Mouse (Mus musculus) MEL (cell line): Measurements from ENCODE around the gene Ube2l6.
"Not testable (repeated sequence)": the region's sequence is repeated elsewhere in the genome, so short reads cannot be mapped to it uniquely, and the experiment has no call there.

Experiments used
- CTCF ChIP-seq, 3 experiments: IDR thresholded peaks in 2 of 3; conservative IDR thresholded peaks in 1 of 3; 2 replicates each; pipeline ENCODE4 v1.5.1; 2011 to 2012; ENCODE audit warnings: low read length in 3 of 3, low read depth in 2 of 3, mild to moderate bottlenecking in 2 of 3, improper control_type of control experiment in 1 of 3, inconsistent platforms in 1 of 3, mixed read lengths in 1 of 3, moderate library complexity in 1 of 3; ENCODE audit not compliant: control insufficient read depth in 1 of 3, insufficient read depth in 1 of 3, poor library complexity in 1 of 3, severe bottlenecking in 1 of 3
- HCFC1 ChIP-seq: IDR thresholded peaks from 2 replicates; pipeline ENCODE4 v1.6.1; 2012; ENCODE audit warnings: low read depth, mild to moderate bottlenecking, inconsistent platforms, low read length, improper control_type of control experiment, moderate library complexity
- KAT2A ChIP-seq: conservative IDR thresholded peaks from 2 replicates; pipeline ENCODE4 v1.6.1; 2012; ENCODE audit warnings: low read depth, low read length, improper control_type of control experiment, inconsistent platforms
- MXI1 ChIP-seq: IDR thresholded peaks from 2 replicates; pipeline ENCODE4 v1.6.1; 2011; ENCODE audit warnings: mild to moderate bottlenecking, low read depth, low read length, improper control_type of control experiment
- NELFE ChIP-seq: IDR thresholded peaks from 2 replicates; pipeline ENCODE4 v1.6.1; 2011; ENCODE audit warnings: low read depth, low read length, improper control_type of control experiment
- POLR2A ChIP-seq, 2 experiments: IDR thresholded peaks; 2 replicates each; pipeline ENCODE4 v1.6.1; 2011 to 2012; ENCODE audit warnings: low read length in 2 of 2, mild to moderate bottlenecking in 2 of 2, control low read depth in 1 of 2, improper control_type of control experiment in 1 of 2, low read depth in 1 of 2, moderate library complexity in 1 of 2; ENCODE audit not compliant: control insufficient read depth in 1 of 2, insufficient read depth in 1 of 2, poor library complexity in 1 of 2
- POLR2AphosphoS2 ChIP-seq: IDR thresholded peaks from 2 replicates; pipeline ENCODE4 v1.6.1; 2011; ENCODE audit warnings: low read length, improper control_type of control experiment
- SIN3A ChIP-seq: IDR thresholded peaks from 2 replicates; pipeline ENCODE4 v1.6.1; 2012; ENCODE audit warnings: low read length, improper control_type of control experiment, inconsistent platforms
- TCF12 ChIP-seq: IDR thresholded peaks from 2 replicates; pipeline ENCODE4 v1.6.1; 2014; ENCODE audit warnings: low read depth, mild to moderate bottlenecking, inconsistent platforms, low read length, improper control_type of control experiment, moderate library complexity
- UBTF ChIP-seq: IDR thresholded peaks from 2 replicates; pipeline ENCODE4 v1.6.1; 2012; ENCODE audit warnings: low read depth, mild to moderate bottlenecking, inconsistent platforms, low read length, improper control_type of control experiment, moderate library complexity, borderline replicate concordance; ENCODE audit not compliant: insufficient read depth
- USF1 ChIP-seq: IDR thresholded peaks from 2 replicates; pipeline ENCODE4 v1.6.1; 2014; ENCODE audit warnings: low read depth, mild to moderate bottlenecking, inconsistent platforms, low read length, improper control_type of control experiment, moderate library complexity
- ZKSCAN1 ChIP-seq: IDR thresholded peaks from 2 replicates; pipeline ENCODE4 v1.6.1; 2012; ENCODE audit warnings: low read depth, mild to moderate bottlenecking, inconsistent platforms, low read length, improper control_type of control experiment, moderate library complexity

GRCm38 (mm10) chr2:84801223-84801622 lies 2.6 kb downstream of the Ube2l6 start:
- not testable (repeated sequence) for TF ChIP-seq KAT2A; POLR2A (IDR thresholded peaks at IDR 0.05; ENCODE audit: control insufficient read depth in 1 of 2, insufficient read depth in 1 of 2, low read depth in 1 of 2, low read length in 2 of 2, poor library complexity in 1 of 2); MXI1; CTCF (IDR thresholded peaks at IDR 0.05 in 2 of 3, conservative IDR thresholded peaks at IDR 0.05 in 1 of 3; ENCODE audit: control insufficient read depth in 1 of 3, insufficient read depth in 1 of 3, low read depth in 2 of 3, low read length in 3 of 3, poor library complexity in 1 of 3, severe bottlenecking in 1 of 3); HCFC1; ZKSCAN1; UBTF; POLR2AphosphoS2; USF1; TCF12; NELFE; SIN3A
